Mouse (Mus musculus): ENCODE data around the gene Pcnx4. TPM values are rescaled to one million over a fixed set of nuclear protein-coding genes. Genes with fewer than 3 reads are reported as not detected.

The Pcnx4 gene
- 5.4 and 5.9 TPM in 2 replicates for polyA plus RNA-seq (2015; fragmentation: Nextera tagmentation; extraction: Ambion mirVana)

GRCm38 (mm10) chr12:72536021-72536597, at the start of gene Pcnx4:
Gene Pcnx4 (plus strand): TSS chr12:72536383.

Other genes starting within 250 kb of the Pcnx4 start
- gene Rtn1, start 127.3 kb upstream of the Pcnx4 start, polyA plus RNA-seq (2015; fragmentation: Nextera tagmentation; extraction: Ambion mirVana): 1.8 TPM in 2 replicates
- gene Lrrc9, start 94.5 kb upstream of the Pcnx4 start, polyA plus RNA-seq (2015; fragmentation: Nextera tagmentation; extraction: Ambion mirVana): 0.18 and 0.32 TPM in 2 replicates
- gene Gm4756, start 113.3 kb downstream of the Pcnx4 start, polyA plus RNA-seq (2015; fragmentation: Nextera tagmentation; extraction: Ambion mirVana): not detected in 2 replicates
- 54.9 and 61.8 TPM in 2 replicates for gene Dhrs7, start 128.5 kb downstream of the Pcnx4 start, polyA plus RNA-seq (2015; fragmentation: Nextera tagmentation; extraction: Ambion mirVana)
- gene Ppm1a, start 221.1 kb downstream of the Pcnx4 start, polyA plus RNA-seq (2015; fragmentation: Nextera tagmentation; extraction: Ambion mirVana): 75.2 and 77.2 TPM in 2 replicates